Mouse (Mus musculus) embryonic fibroblast, embryonic 13.5 days (primary cell): ENCODE measurements around the gene Spock2. TPM values are rescaled to one million over a fixed set of nuclear protein-coding genes. Genes with fewer than 3 reads are reported as not detected.

Experiments used
- H3K27ac ChIP-seq: 2 replicates; pipeline ENCODE4 v1.5.1; 2012; ENCODE audit warnings: low read length, control low read depth, inconsistent platforms; ENCODE audit not compliant: insufficient read depth
- H3K4me1 ChIP-seq: 2 replicates; pipeline ENCODE4 v1.6.1; 2011; ENCODE audit warnings: low read length; ENCODE audit not compliant: control insufficient read depth, insufficient read depth
- H3K4me3 ChIP-seq: 2 replicates; pipeline ENCODE4 v1.5.1; 2011; ENCODE audit warnings: mild to moderate bottlenecking, control low read depth, low read length; ENCODE audit not compliant: insufficient read depth
- CTCF ChIP-seq: IDR thresholded peaks from 2 replicates; pipeline ENCODE4 v1.5.1; 2011; ENCODE audit warnings: mild to moderate bottlenecking, control low read depth, low read length, moderate library complexity, borderline replicate concordance; ENCODE audit not compliant: insufficient read depth
- POLR2A ChIP-seq: IDR thresholded peaks from 2 replicates; pipeline ENCODE4 v1.6.1; 2011; ENCODE audit warnings: low read depth, mild to moderate bottlenecking, control low read depth, low read length, moderate library complexity
- polyA plus RNA-seq: library from polyadenylated mRNA; stranded (reverse); fragments of >200 nt; gene quantifications from 2 replicates; pipeline ENCODE4 v1.2.4, GENCODE M21; 2011; ENCODE audit warnings: low read depth; ENCODE audit not compliant: missing spikeins, insufficient read length

Spock2 gene
- polyA plus RNA-seq, 1 experiment, result 1.6 TPM

DNA sequence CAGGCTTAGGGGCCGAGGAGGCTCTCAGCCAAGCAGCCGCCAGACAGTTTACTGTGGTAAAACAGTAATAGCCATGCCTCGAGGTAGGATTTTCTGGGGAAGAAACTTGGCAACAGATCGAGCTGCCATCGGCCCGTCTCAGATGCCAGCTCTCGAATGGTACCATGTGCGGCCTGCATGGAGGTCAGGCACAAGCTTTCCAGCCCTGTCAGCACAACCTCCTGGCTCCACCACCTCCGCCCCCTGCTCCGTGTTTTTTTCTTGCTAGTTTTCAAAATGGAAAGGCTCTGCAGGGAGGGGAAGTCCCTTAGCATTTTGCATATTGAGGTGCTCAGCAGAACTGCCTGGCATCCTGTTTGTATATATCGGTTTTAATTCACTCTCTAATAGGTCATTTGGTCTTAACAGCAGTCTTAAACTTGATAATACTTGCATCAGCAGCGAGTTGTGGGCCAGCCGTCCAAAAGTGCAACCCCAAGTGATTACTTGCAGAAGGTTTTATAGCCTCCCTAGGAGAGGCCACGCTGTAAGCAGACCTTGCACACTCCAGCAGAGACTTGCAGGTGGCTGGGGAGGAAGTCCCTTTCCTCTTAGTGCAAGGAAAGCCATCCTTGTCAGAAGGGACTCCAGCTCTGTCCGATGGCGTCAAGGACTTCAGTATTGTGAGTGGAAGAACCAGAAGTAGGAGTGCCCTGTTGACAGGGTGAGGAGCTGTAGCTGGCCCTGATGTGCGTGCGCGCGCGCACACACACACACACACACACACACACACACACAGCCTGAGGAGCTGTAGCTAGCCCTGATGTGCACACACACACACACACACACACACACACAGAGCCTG, 24.8 kb upstream of the Spock2 start:
- Histone ChIP-seq H3K27ac (no peak overlapping the region), H3K4me1 (no peaks in the 10 kb centered on the region; the same call in 1 of the 2 replicates), H3K4me3 (no peak overlapping the region)
- no peak for TF ChIP-seq CTCF
- TF ChIP-seq POLR2A, result no peak

DNA sequence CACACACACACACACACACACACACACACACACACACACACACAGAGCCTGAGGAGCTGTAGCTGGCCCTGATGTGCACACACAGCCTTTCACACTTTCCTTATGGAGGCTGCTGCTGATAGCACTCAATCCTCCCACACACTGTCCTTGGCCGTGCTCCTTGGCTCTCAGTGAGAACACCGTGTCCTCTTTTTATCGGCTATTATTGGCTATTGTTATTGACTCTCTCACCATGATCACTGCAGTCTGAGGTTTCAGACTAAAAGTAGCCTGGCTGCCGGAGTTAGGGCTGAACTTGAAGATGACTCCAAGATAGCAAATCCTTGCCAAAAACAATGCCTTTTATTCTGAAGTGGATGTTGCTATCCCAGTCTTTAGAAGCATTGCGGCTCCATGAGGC, 24.1 kb upstream of the Spock2 start:
- Histone ChIP-seq H3K4me3 (no peak overlapping the region), H3K4me1 (no peaks in the 10 kb centered on the region; the same call in 1 of the 2 replicates), H3K27ac (no peak overlapping the region)
- TF ChIP-seq CTCF, result no peak
- no peak for TF ChIP-seq POLR2A

DNA sequence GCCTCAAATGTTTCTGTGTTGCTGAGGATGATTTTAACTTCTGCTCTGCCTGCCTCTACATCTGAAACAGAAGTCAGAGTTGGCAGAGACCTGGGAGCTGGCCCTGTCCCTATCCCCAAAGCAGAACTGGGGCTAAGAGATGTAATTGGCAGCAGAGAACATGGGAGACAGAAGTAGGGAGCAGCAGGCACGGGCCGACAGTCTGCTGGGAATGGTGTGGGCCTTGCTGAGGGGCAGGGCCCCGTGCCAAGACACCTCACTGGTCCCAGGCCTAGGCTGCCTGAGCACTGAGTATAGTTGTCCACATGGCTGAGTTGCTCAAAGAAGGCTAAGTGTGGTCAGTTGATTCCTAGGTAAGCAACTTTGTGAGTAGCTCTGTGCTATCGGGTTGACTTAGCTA, 22.0 kb upstream of the Spock2 start:
- H3K4me1 ChIP-seq, result no peaks in the 10 kb centered on the region
- no peak overlapping the region for H3K4me3 ChIP-seq
- no peak overlapping the region for H3K27ac ChIP-seq
- TF ChIP-seq POLR2A (no peak), CTCF (no peak)

DNA sequence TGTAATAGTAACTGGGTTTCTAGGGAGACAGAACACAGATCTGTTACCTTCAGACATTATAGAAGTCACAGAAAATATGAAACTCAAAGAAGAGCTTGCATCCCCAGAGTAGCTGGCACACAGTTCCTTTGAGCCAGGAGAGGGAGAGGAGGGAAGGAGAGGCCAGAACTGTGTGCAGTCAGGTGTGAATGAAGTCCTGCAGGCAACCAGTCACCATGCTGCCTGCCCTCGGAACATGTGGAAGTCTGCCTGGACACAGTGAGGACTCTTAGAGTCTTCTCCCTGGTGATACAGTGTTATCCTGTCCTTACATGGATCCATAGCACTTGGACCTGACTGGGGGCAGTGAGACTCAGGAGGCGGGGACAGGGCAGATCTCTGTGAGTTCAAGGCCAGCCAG, 13.7 kb upstream of the Spock2 start:
- no peak overlapping the region for H3K27ac ChIP-seq
- no peak overlapping the region for H3K4me3 ChIP-seq
- H3K4me1 ChIP-seq, result no peaks in the 10 kb centered on the region
- no peak for TF ChIP-seq CTCF
- no peak for TF ChIP-seq POLR2A

DNA sequence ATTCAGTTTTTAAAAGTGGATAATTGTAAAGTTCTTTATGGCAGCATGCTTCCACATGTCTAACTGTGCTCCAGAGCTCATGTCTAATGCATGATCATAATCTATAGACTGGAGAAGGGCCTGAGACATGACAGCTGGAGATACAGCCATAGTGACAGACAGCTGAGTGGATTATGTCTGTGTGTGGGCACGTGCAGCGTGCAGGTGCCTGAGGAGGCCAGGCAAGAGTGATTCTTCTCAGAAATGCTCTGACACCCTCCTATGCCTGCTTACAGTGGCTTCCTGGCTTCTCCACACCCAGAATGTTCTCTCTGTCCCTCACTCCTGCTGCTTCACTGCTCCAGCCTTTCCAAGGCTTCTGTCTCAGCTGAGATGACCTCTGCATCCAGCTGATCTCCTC, 12.3 kb upstream of the Spock2 start:
- H3K4me3 ChIP-seq, result no peak overlapping the region
- H3K4me1 ChIP-seq, result no peaks in the 10 kb centered on the region
- H3K27ac ChIP-seq, result no peak overlapping the region
- TF ChIP-seq POLR2A (no peak), CTCF (no peak)

DNA sequence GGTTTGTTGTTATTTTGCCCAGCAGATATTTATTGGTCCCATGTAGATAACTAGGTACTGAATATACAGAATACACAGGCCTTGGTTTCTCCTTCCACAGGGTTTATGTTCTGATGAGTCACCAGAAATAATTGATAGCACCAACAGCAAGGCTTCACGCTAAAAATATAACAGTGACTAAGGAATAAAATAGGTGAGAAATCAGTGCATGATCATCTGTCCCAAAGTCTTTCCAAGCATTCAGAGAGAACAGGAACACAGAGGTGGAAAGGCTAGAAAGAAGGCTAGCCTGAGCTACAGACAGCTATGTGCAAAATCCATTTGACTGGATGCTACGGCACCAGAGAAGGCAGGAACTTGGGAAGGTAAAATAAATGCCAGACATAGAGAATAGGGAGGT, 10.5 kb upstream of the Spock2 start:
- Histone ChIP-seq H3K4me3 (no peak overlapping the region), H3K4me1 (no peaks in the 10 kb centered on the region), H3K27ac (no peak overlapping the region)
- TF ChIP-seq POLR2A, result no peak
- no peak for TF ChIP-seq CTCF

DNA sequence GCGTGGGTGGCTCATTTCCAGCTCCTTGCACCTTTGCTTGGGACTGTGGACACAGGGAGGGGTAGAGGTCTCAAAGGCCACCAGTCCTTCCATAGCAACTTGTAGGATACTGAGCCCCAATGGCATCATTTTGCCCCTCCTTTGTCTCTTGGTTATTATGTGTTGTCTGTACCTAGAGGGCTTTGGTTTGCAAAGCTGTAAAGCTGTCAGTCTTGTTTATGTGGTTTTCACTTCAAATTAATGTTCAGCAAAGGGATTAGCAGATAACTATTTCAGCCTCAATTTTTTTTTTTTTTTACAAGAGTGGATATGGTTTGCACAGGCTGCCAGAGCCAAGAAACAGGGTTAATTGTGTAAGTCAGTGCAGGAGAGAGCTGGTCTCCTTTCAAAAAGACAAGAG, 9.7 kb upstream of the Spock2 start:
- Histone ChIP-seq H3K4me3 (no peak overlapping the region), H3K27ac (no peak overlapping the region), H3K4me1 (no peaks in the 10 kb centered on the region)
- TF ChIP-seq CTCF (no peak), POLR2A (no peak)

DNA sequence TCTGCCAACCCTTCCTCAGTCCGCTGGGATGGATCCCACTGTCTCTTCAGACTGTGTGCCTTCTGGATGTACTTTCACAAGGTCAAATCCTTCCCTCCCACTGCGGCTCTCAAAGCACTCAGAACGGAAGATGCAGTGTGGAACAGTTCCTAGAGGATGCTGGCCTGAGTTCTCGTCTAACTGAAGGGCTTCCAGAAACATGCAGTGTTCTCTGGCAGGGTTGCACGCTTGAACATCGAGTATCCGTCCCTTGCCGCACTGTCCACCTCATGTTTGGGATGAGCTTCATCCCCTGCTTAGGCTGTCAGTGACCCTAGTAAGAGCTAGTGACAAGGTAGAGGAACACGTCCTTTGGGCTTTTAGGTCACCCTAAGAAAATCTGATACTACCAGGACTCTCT, 8.9 kb upstream of the Spock2 start:
- no peak overlapping the region for H3K27ac ChIP-seq
- no peak for TF ChIP-seq CTCF
- no peak for TF ChIP-seq POLR2A

DNA sequence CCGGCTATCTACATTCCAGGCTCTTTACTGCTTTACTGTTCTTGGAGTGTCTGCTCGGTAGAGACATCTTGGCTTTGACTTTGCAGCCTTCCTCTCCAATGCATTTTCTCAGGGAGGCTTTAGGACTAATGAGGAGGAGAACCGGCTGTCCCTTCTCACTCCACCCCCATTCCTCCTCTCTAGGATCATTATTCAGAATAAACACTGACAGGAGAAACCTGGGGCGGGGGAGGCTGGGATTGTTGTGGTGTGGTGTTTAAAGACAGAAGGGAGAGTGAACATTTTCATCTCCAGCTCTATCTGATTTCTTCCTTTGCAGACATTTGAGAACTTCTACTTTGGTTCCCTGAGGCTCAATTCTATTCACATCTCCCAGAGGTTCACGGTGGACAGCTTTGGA, 8.2 kb upstream of the Spock2 start:
- no peak for TF ChIP-seq POLR2A
- TF ChIP-seq CTCF, result no peak
- H3K4me1 ChIP-seq, result no peaks in the 10 kb centered on the region
- H3K27ac ChIP-seq, result no peak overlapping the region
- H3K4me3 ChIP-seq, result no peak overlapping the region

More for the DNA sequence above, 8.9 kb upstream of the Spock2 start:
- Histone ChIP-seq H3K4me1 (no peaks in the 10 kb centered on the region), H3K4me3 (no peak overlapping the region)

DNA sequence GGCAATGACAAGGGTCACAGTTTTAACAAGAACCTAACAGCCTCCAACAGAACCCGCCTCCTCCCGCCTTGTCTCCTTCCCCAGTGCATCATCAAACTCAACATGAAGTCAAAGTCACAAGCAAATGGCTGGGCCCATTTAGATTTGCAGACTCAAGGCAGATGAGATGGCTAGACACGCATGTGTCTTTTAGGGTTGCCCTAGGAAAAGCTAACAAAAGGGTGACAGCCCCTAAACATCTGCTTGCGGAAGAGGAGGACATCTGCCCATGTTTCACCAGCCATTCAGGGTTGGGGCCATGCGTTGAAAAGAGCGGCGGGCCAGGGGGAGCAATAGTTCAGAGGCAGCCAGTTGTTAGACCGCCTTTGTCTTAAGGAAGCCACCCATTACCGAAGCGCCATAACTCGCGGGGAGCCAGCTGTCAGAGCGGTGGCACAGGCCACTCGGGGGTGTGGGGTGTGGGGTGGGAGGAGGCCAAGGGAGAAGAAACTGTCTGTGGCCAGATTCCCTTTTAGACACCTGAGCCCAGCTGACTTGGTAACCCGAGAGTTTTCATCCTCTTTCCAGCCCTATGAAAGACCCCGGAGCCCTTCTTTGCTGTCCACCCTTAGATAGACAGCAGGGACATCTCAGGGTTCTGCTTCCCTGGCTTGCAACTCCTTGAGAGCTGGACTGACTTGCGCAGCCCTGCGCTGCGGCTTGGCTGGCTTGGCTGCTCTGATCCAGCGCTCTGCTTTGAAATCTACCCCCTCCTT, 451 bp upstream of the Spock2 start:
- no peak overlapping the region for H3K27ac ChIP-seq
- no peak overlapping the region for H3K4me3 ChIP-seq
- H3K4me1 ChIP-seq, result no peaks in the 10 kb centered on the region
- TF ChIP-seq POLR2A (no peak), CTCF (no peak)
